Mouse (Mus musculus) C2C12 (cell line): Measurements from ENCODE around the gene Hcn2. TPM values are rescaled to one million over a fixed set of nuclear protein-coding genes. Genes with fewer than 3 reads are reported as not detected.
"Not testable (repeated sequence)": the region's sequence is repeated elsewhere in the genome, so short reads cannot be mapped to it uniquely, and the experiment has no call there.

Source experiments
- H3K27me3 ChIP-seq: one replicate; pipeline ENCODE4 v1.6.1; 2011; ENCODE audit not compliant: control insufficient read depth, insufficient read depth, insufficient read length
- H3K36me3 ChIP-seq: one replicate; pipeline ENCODE4 v1.6.1; 2011; ENCODE audit not compliant: control insufficient read depth, insufficient read depth
- H3K4me3 ChIP-seq: one replicate; pipeline ENCODE4 v1.5.1; 2011; ENCODE audit warnings: mild to moderate bottlenecking, control low read depth; ENCODE audit not compliant: poor library complexity, insufficient read depth, severe bottlenecking
- H3K79me2 ChIP-seq: one replicate; pipeline ENCODE4 v1.6.1; 2011; ENCODE audit not compliant: control insufficient read depth, insufficient read depth
- H3K79me3 ChIP-seq: one replicate; pipeline ENCODE4 v1.6.1; 2011; ENCODE audit warnings: low read depth, control low read depth
- H3ac ChIP-seq: one replicate; pipeline ENCODE3; 2011; ENCODE audit warnings: low read depth; ENCODE audit not compliant: control insufficient read depth, insufficient read length
- CEBPB ChIP-seq: IDR thresholded peaks from one replicate; pipeline ENCODE4 v1.6.1; 2011; ENCODE audit warnings: low read depth, mild to moderate bottlenecking, control low read depth, moderate library complexity
- CTCF ChIP-seq: IDR thresholded peaks from one replicate; pipeline ENCODE4 v1.5.1; 2011; ENCODE audit not compliant: control insufficient read depth, insufficient read depth, insufficient read length
- FOSL1 ChIP-seq: IDR thresholded peaks from one replicate; pipeline ENCODE4 v1.8.0; 2011; ENCODE audit warnings: mild to moderate bottlenecking, low read length; ENCODE audit not compliant: poor library complexity, insufficient read depth, severe bottlenecking
- MAX ChIP-seq: IDR thresholded peaks from one replicate; pipeline ENCODE4 v1.6.1; 2011; ENCODE audit warnings: mild to moderate bottlenecking, control low read depth
- MYOD1 ChIP-seq: IDR thresholded peaks from one replicate; pipeline ENCODE4 v1.6.1; 2011; ENCODE audit warnings: low read depth; ENCODE audit not compliant: control insufficient read depth, insufficient read length
- MYOG ChIP-seq: IDR thresholded peaks from one replicate; pipeline ENCODE4 v1.6.1; 2011; ENCODE audit not compliant: control insufficient read depth, insufficient read length; ENCODE audit errors: extremely low read depth
- USF1 ChIP-seq: IDR thresholded peaks from one replicate; pipeline ENCODE4 v1.6.1; 2011; ENCODE audit warnings: low read depth, mild to moderate bottlenecking, control low read depth, moderate library complexity
- polyA plus RNA-seq: library from polyadenylated mRNA; unstranded; fragments of >200 nt; fragmentation: generic; extraction: Trizol; gene quantifications from one replicate; pipeline ENCODE4 v1.2.1, GENCODE M21; 2012; ENCODE audit warnings: missing spikeins

Hcn2 gene
- polyA plus RNA-seq, 1 experiment: 0.34 TPM

GRCm38 (mm10) chr10:79700676-79701075, 15.8 kb upstream of the Hcn2 start:
- Histone ChIP-seq H3K4me3 (no peak overlapping the region), H3K27me3 (no peaks in the 10 kb centered on the region), H3ac (no peak overlapping the region), H3K36me3 (no peaks in the 10 kb centered on the region), H3K79me2 (peaks cover 15% of the 10 kb centered on the region), H3K79me3 (peaks cover 13% of the 10 kb centered on the region)
- no peak for TF ChIP-seq CEBPB
- TF ChIP-seq USF1: no peak
- no peak for TF ChIP-seq FOSL1
- no peak for TF ChIP-seq MAX
- TF ChIP-seq CTCF: no peak
- TF ChIP-seq MYOD1: no peak
- no peak for TF ChIP-seq MYOG

DNA sequence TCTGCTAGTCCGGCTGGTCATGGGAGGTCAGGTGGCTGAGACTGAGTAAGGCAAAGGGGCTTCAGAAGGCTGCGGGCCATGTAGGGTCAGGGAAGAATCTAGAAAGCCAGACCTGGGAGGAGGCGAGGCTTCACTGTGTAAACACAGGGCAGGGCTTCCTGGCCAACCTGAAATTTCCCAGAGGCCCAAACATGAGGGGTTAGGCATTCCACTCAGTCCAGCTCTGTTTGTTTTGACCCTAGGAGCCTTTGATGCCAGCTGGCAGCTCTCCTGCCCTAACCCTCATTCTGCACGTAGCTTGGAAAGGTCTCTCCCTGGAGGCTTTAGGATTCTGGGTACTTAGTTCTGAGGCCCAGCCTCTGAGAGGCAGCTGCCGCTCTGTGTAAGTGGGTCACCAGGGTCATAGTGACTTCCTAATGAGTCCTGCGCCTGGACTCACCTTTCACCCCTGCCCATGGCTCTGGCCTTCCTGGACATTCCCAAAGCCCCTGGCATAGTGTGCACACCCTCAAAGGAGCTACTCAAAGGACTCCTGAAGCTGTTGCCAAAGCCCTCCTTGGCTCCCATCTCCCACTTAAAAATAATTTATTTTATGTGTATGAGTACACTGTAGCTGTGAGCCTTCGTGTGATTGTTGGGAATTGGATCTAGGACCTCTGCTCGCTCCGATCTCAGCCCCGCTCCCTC, 14.8 kb upstream of the Hcn2 start:
- TF ChIP-seq CTCF (no peak), MAX (no peak), FOSL1 (no peak), MYOD1 (no peak)
- no peaks in the 10 kb centered on the region for H3K36me3 ChIP-seq
- H3K79me3 ChIP-seq: peaks cover 22% of the 10 kb centered on the region
- no peak overlapping the region for H3K4me3 ChIP-seq
- H3K27me3 ChIP-seq: no peaks in the 10 kb centered on the region
- peaks cover 24% of the 10 kb centered on the region for H3K79me2 ChIP-seq
- H3ac ChIP-seq: no peak overlapping the region

GRCm38 (mm10) chr10:79702970-79703369, 13.5 kb upstream of the Hcn2 start:
- H3K27me3 ChIP-seq, H3ac ChIP-seq, H3K4me3 ChIP-seq: not testable (repeated sequence)
- Histone ChIP-seq H3K36me3 (peaks cover 12% of the 10 kb centered on the region), H3K79me3 (peaks cover 34% of the 10 kb centered on the region), H3K79me2 (peaks cover 38% of the 10 kb centered on the region)

- H3ac ChIP-seq: no peak overlapping the region
- H3K79me3 ChIP-seq: peaks cover 40% of the 10 kb centered on the region
- TF ChIP-seq USF1 (no peak), CTCF (no peak), MYOG (no peak), MAX (no peak), FOSL1 (no peak), CEBPB (no peak), MYOD1 (no peak)
- H3K27me3 ChIP-seq: no peaks in the 10 kb centered on the region
- H3K4me3 ChIP-seq: no peak overlapping the region
- peaks cover 44% of the 10 kb centered on the region for H3K79me2 ChIP-seq
- H3K36me3 ChIP-seq: peaks cover 17% of the 10 kb centered on the region
These were observed 12.9 kb upstream of the Hcn2 start for GRCm38 (mm10) chr10:79703541-79703940.

GRCm38 (mm10) chr10:79704065-79704969, 12.1 kb upstream of the Hcn2 start, which contains the start of gene Bsg:
Gene Bsg (plus strand): TSS chr10:79704491.
- H3K4me3 ChIP-seq: peak within 1 kb of the TSS; percentile 95
- H3K36me3 ChIP-seq: peaks cover 25% of the 10 kb centered on the region
- peak within 1 kb of the TSS; percentile 99 for H3ac ChIP-seq
- H3K27me3 ChIP-seq: no peaks in the 10 kb centered on the region
- peaks cover 51% of the 10 kb centered on the region for H3K79me2 ChIP-seq
- TF ChIP-seq CTCF (peak; percentile 12), MYOD1 (no peak), CEBPB (no peak), USF1 (peak; percentile 96), MAX (peak; percentile 49)
- peaks cover 48% of the 10 kb centered on the region for H3K79me3 ChIP-seq

DNA sequence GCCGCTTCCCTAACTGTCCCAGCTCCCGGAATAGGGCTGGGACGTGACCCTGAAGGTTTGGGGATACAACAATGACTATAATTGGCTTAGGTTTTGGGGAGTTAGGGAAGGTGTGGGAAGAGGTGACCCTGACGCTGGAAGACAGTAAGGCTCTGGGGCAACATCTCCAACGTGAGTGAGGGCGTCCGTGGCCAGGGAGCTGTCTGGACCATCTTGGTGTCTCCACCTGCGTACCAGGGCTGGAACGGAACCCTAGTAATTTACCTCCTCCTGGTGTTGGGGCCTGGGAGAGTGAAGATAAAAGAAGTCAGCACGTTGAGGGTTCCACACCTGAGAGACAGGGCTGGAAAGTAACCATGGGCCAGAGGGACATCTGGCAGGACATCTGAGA, 11.5 kb upstream of the Hcn2 start:
- no peaks in the 10 kb centered on the region for H3K27me3 ChIP-seq
- TF ChIP-seq USF1 (no peak), MYOG (no peak), CEBPB (no peak), CTCF (no peak), FOSL1 (no peak)
- peak overlapping the region; percentile 95 for H3K4me3 ChIP-seq

More for the DNA sequence above, 11.5 kb upstream of the Hcn2 start:
- Histone ChIP-seq H3K79me3 (peaks cover 52% of the 10 kb centered on the region), H3K36me3 (peaks cover 31% of the 10 kb centered on the region), H3ac (peak overlapping the region; percentile 99), H3K79me2 (peaks cover 58% of the 10 kb centered on the region)
